Mouse (Mus musculus) bone marrow macrophage, adult 2 months (primary cell): ENCODE measurements around the gene Crhbp.

Experiments used
- CTCF ChIP-seq: IDR thresholded peaks from 2 replicates; pipeline ENCODE4 v1.5.1; 2012; ENCODE audit warnings: low read depth, mild to moderate bottlenecking, low read length, moderate library complexity
- POLR2A ChIP-seq: IDR thresholded peaks from 2 replicates; pipeline ENCODE4 v1.6.1; 2012; ENCODE audit warnings: mild to moderate bottlenecking, low read depth, low read length, borderline replicate concordance

GRCm38 (mm10) chr13:95427499-95427898 is 17.2 kb downstream of the Crhbp start:
- TF ChIP-seq POLR2A (no peak), CTCF (no peak)
